Mouse (Mus musculus) fat pad, adult 2 months (tissue): ENCODE measurements around the gene Kank3.
"Not testable (repeated sequence)": the region's sequence is repeated elsewhere in the genome, so short reads cannot be mapped to it uniquely, and the experiment has no call there.

Source experiments
- DNase-seq: peaks from one replicate; pipeline ENCODE4 v3.0.0-alpha.2; 2011; ENCODE audit warnings: low read depth, low spot score; ENCODE audit errors: extremely low read depth

The Kank3 gene

DNA sequence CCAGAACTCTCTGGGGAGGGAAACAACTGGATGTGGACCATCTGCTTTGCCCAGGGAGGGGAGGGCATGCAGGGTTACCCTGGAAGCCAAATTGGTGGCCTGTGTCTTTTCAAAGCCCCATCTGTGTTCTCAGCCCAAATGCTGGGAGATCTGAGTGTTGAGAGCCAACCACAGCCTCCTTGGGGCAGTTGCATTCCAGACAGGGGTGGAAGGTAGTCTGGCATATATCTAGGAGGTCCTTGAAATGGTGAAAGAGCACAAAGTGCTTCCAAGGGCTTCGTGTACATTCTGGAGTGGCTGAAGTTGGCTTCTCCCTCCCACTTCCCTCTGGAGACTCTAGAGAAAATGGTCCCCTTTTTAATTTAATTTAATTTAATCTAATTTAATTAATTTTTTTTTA lies 5.6 kb upstream of the Kank3 start:
- DNase-seq = no peak

DNA sequence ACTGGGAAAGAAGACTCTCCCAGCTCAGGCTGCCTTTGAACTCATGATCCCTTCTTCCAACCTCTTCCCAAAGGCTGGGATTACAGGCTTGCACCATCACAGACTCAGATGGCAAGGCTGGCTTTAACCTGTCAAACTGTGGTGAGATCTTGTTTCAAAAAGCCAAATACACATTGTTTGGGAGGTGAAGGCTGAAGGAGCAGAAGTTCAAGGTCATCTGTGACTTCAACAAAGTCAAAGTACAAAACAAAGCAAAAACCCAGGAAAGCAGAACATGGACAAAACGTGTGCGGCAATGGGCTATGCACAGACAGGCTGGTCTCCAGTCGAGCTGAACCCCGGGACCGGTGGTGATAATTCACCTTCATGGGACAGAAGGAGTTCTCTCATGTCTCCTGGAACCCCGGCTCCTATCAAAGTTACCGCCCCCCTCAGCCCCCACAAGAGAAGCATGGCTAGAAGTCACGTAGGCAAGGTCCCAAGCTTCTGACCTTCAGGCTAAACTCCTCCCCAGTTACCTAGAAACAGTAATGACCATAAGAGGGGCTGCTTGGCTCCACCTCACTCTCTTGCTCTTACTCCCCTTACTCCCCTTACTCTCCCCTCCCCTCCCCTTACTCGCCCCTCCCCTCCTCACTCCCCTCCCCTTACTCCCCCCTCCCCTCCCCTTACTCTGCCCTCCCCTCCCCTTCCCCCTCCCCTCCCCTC lies 3.0 kb upstream of the Kank3 start:
- no peak for DNase-seq

DNA sequence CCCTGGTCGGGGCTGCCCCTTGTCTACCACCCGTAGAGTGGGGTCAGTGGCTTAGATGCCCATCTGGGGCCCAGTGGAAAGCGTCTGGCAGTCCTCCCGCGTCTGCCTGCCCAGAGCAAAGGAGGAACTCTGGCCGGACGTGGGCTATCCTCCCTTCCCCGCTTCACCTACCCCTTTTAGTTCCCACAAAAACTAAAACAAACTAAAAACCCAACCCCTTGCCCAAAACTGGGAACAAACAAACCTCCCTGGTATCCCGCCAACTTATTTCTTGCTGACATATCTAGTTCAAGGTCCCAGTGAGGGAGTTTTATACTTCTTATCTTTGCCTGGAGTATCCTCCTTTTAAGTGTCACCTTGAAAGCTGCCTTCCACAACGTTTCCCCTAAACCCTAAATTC lies 2.1 kb upstream of the Kank3 start:
- DNase-seq = no peak

GRCm38 (mm10) chr17:33811142-33811516 lies 810 bp downstream of the Kank3 start:
- no peak for DNase-seq

GRCm38 (mm10) chr17:33812475-33812874 lies 2.2 kb downstream of the Kank3 start:
- no peak for DNase-seq

DNA sequence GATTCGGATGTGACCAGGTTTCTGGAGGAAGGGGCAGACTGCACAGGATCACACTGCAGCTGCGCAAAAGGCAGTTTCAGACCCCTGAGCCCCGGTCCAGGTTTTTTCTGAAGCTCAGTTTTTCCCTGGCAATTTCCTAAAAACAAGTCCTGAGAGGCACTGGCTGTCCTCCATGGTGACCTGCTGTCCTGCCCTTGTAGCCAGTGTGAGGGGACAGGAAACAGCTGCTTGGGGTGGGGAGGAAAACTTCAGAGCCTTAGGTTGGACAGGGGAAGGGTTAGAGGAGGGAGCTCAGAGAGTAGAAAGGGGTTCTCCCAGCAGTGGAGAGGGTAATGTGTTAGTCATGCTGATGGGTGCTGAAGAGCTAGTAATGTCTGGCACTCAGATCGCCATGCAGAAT lies 2.7 kb downstream of the Kank3 start:
- no peak for DNase-seq

DNA sequence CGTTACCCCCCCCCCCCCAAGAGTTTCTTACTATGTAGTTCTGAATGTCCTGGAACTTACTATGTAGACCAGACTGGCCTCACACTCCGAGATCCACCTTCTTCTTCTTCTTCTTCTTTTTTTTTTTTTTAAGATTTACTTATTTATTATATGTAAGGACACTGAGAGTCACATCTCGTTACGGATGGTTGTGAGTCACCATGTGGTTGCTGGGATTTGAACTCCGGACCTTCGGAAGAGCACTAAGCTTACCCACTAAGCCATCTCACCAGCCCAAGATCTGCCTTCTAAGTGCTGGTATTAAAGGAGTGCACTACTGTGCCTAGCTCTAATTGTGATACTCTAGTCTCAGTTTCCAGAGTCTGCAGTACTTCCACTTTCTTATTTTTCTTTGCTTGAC lies 5.1 kb downstream of the Kank3 start:
- no peak for DNase-seq

- no peak for DNase-seq
Observed at GRCm38 (mm10) chr17:33816612-33817011, 6.3 kb downstream of the Kank3 start.

DNA sequence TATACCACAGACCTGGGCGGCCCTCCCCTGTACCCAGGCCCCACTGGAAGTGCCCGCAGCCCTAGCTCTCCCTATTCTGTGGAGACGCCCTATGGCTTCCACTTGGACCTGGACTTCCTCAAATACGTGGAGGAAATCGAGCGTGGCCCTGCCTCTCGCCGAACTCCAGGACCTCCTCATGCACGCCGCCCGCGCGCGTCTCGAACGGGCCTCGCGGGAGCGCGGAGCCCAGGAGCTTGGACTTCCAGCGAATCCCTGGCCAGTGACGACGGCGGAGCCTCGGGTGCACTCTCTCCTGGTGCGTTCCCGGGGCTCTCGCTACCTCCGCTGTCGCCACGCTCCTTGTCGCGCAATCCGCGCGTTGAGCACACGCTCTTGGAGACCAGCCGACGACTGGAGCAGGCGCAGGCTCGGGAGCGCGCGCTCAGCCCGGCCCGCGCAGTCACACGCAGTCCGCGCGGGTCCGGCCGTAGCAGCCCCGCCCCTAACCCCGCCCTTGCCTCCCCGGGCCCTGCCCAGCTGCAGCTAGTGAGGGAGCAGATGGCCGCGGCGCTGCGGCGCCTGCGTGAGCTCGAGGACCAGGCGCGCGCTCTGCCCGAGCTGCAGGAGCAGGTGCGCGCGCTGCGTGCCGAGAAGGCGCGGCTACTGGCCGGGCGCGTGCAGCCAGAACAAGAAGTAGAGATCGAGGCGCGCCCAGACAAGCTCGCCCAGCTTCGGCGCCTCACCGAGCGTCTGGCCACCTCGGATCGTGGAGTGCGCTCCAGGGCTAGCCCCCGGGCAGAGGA lies 7.1 kb downstream of the Kank3 start:
- DNase-seq = peak; percentile 56

DNA sequence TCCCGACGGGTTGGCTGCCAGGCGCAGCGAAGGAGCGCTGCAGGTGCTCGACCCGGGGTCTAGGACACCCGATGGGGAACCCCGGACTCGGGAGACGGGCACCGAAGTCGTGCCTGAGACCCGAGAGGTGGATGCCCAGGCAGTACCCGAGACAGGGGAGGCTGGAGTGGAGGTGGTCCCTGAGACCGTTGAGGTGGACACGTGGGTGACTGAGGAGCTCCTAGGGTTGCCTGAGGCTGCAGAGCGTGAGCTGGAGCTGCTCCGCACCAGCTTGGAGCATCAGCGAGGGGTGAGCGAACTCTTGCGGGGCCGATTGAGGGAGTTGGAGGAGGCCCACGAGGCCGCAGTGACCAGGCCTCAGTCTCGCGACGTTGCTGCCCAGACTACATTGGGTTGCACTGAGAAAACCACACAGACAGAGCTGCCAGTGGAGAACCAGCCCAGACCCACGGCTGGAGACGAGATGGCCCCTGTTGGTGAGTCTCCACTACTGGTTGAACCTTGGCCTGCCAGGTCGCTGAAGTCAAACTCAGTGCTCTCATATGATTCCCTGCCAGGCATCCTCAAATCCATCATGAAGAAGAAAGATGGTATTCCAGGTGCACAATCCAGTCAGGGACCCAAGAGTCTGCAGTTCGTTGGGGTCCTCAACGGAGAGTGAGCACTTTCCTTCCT lies 7.8 kb downstream of the Kank3 start:
- no peak for DNase-seq

DNA sequence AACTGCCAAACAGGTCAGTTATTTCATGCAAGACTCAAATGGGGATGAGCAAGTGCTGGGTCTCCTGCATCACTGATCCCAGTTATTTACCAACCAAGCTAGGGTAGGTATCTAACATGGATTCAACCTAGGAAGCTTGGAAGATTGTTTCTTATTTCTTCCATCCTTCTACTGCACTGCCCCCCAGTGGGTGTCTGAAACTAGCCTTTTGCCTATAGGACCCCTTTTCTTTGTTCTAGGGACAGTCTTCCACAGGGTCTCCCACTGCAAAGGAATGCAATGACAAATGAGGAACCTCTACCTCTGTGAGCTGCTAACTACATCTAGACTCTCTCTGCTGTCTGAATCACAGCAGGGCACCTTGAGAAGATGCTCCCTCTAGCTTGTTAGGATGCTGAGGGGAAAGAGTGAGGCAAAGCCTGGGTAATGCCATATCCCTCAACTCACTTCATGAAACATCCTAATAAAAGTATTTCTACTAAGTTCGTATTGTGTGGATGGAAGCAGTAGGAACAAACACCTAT lies 12.2 kb downstream of the Kank3 start:
- no peak for DNase-seq

GRCm38 (mm10) chr17:33823171-33823570 lies 12.9 kb downstream of the Kank3 start:
- not testable (repeated sequence) for DNase-seq

GRCm38 (mm10) chr17:33824084-33824996 lies 14.0 kb downstream of the Kank3 start, which contains the start of the genes Rps28 and Ndufa7:
Gene Rps28, minus strand, starts transcription at chr17:33824562.
Gene Ndufa7, plus strand, starts transcription at chr17:33824572.
- no peak for DNase-seq

- not testable (repeated sequence) for DNase-seq
Observed at GRCm38 (mm10) chr17:33824997-33825330, 14.6 kb downstream of the Kank3 start.

- no peak for DNase-seq
Observed at GRCm38 (mm10) chr17:33825462-33825861, 15.1 kb downstream of the Kank3 start.

- no peak for DNase-seq
Observed at GRCm38 (mm10) chr17:33826850-33827249, 16.5 kb downstream of the Kank3 start.

GRCm38 (mm10) chr17:33828892-33829291 lies 18.6 kb downstream of the Kank3 start:
- DNase-seq = peak; percentile 99

GRCm38 (mm10) chr17:33829561-33829960 lies 19.2 kb downstream of the Kank3 start:
- no peak for DNase-seq

GRCm38 (mm10) chr17:33842966-33843795 lies 32.9 kb downstream of the Kank3 start, which contains the start of gene Cd320:
Gene Cd320, plus strand, starts transcription at chr17:33843091.
- DNase-seq = no peak

- no peak for DNase-seq
Observed at GRCm38 (mm10) chr17:33844196-33844595, 33.9 kb downstream of the Kank3 start.
